Mouse (Mus musculus) forebrain, embryonic 11.5 days (tissue): ENCODE results near the gene Supt4a. TPM values are rescaled to one million over a fixed set of nuclear protein-coding genes. Genes with fewer than 3 reads are reported as not detected.
A peak's percentile ranks its signal among the peaks of the same experiment; 100 is the strongest.

Experiments
- ATAC-seq: fragments of 200-750 bp; cut with Nextera tagmentation; replicated peaks from 2 replicates; pipeline ENCODE4 v1.8.0; 2017; ENCODE audit warnings: moderate TSS enrichment; ENCODE audit not compliant: low FRiP score
- DNase-seq: peaks from one replicate; pipeline ENCODE4 v3.0.0-alpha.2; 2017; ENCODE audit warnings: low spot score
- H3K27ac ChIP-seq: fragments of 300-500 bp; sonication (generic); 2 replicates; pipeline ENCODE4 v1.5.1; 2014; ENCODE audit warnings: low read depth, low read length
- H3K27me3 ChIP-seq: fragments of 300-500 bp; sonication (generic); 2 replicates; pipeline ENCODE4 v1.6.1; 2014; ENCODE audit warnings: mild to moderate bottlenecking, low read length, mixed read lengths; ENCODE audit not compliant: control insufficient read depth, insufficient read depth
- H3K36me3 ChIP-seq: fragments of 300-500 bp; sonication (generic); 2 replicates; pipeline ENCODE4 v1.6.1; 2014; ENCODE audit warnings: mild to moderate bottlenecking, low read length, moderate library complexity, mixed read lengths; ENCODE audit not compliant: control insufficient read depth, insufficient read depth
- H3K4me1 ChIP-seq: fragments of 300-500 bp; sonication (generic); replicated peaks from 2 replicates; pipeline ENCODE4 v1.6.1; 2014; ENCODE audit warnings: low read length, mixed read lengths; ENCODE audit not compliant: control insufficient read depth, insufficient read depth
- H3K4me2 ChIP-seq: fragments of 300-500 bp; sonication (generic); 2 replicates; pipeline ENCODE4 v1.6.1; 2014; ENCODE audit warnings: low read depth, mild to moderate bottlenecking, low read length, moderate library complexity, mixed read lengths; ENCODE audit not compliant: severe bottlenecking
- H3K4me3 ChIP-seq: fragments of 300-500 bp; sonication (generic); 2 replicates; pipeline ENCODE4 v1.5.1; 2014; ENCODE audit warnings: low read depth, low read length
- H3K9ac ChIP-seq: fragments of 300-500 bp; sonication (generic); 2 replicates; pipeline ENCODE4 v1.6.1; 2014; ENCODE audit warnings: low read length
- H3K9me3 ChIP-seq: fragments of 300-500 bp; sonication (generic); 2 replicates; pipeline ENCODE4 v1.6.1; 2016; ENCODE audit warnings: low read length, mixed read lengths; ENCODE audit not compliant: control insufficient read depth
- WGBS: fragments of 180-500 bp; shearing (Covaris S2); extraction: QIAGEN DNeasy Blood & Tissue Kit; methylation state at CpG from one replicate; pipeline ENCODE4 v1.1.7; 2014; 5-methylcytosine and 5-hydroxymethylcytosine counted together
- polyA plus RNA-seq: library from polyadenylated mRNA; unstranded; fragments of >200 nt; fragmentation: Nextera tagmentation; extraction: Ambion mirVana; gene quantifications from 2 replicates; pipeline ENCODE4 v1.2.1, GENCODE M21; 2014

The Supt4a gene
- polyA plus RNA-seq, 1 experiment from 2014 or later, result 132 TPM

GRCm38 (mm10) chr11:87758161-87758911 lies 21.0 kb downstream of the Supt4a start:
- peaks cover 11% of the 10 kb centered on the region for H3K4me1 ChIP-seq
- H3K4me2 ChIP-seq, result no peak overlapping the region
- 81% methylated on average over 7 of the region's 7 CpGs for WGBS
- H3K9ac ChIP-seq, result no peak overlapping the region
- H3K36me3 ChIP-seq, result no peaks in the 10 kb centered on the region
- H3K4me3 ChIP-seq, result no peak overlapping the region
- DNase-seq, result no peak
- H3K27ac ChIP-seq, result no peak overlapping the region
- H3K27me3 ChIP-seq, result peaks cover 33% of the 10 kb centered on the region
- no peak for ATAC-seq
- H3K9me3 ChIP-seq, result no peaks in the 10 kb centered on the region

GRCm38 (mm10) chr11:87758957-87759608 lies 21.7 kb downstream of the Supt4a start:
- ATAC-seq, result no peak
- H3K27ac ChIP-seq, result no peak overlapping the region
- H3K4me2 ChIP-seq, result no peak overlapping the region
- H3K9ac ChIP-seq, result no peak overlapping the region
- no peak overlapping the region for H3K4me3 ChIP-seq
- H3K27me3 ChIP-seq, result peaks cover 37% of the 10 kb centered on the region
- H3K36me3 ChIP-seq, result no peaks in the 10 kb centered on the region
- no peak for DNase-seq
- peaks cover 16% of the 10 kb centered on the region for H3K4me1 ChIP-seq
- WGBS, result 71% methylated on average over 4 of the region's 4 CpGs
- no peaks in the 10 kb centered on the region for H3K9me3 ChIP-seq

- Histone ChIP-seq H3K9ac (no peak overlapping the region), H3K27ac (no peak overlapping the region), H3K4me2 (no peak overlapping the region), H3K36me3 (no peaks in the 10 kb centered on the region), H3K4me1 (peaks cover 18% of the 10 kb centered on the region), H3K27me3 (peaks cover 41% of the 10 kb centered on the region), H3K4me3 (no peak overlapping the region), H3K9me3 (no peaks in the 10 kb centered on the region)
- WGBS, result 5% methylated on average over 3 of the region's 3 CpGs
- no peak for DNase-seq
- ATAC-seq, result no peak
Observed at GRCm38 (mm10) chr11:87759609-87760005, 22.3 kb downstream of the Supt4a start.

GRCm38 (mm10) chr11:87760301-87761081 lies 23.1 kb downstream of the Supt4a start, which contains the start of gene Tspoap1:
Gene Tspoap1 (plus strand): TSS chr11:87760541.
- peaks cover 45% of the 10 kb centered on the region for H3K27me3 ChIP-seq
- peak; percentile 72 for DNase-seq

GRCm38 (mm10) chr11:87761181-87761721 lies 23.9 kb downstream of the Supt4a start:
- Histone ChIP-seq H3K9ac (no peak overlapping the region), H3K9me3 (no peaks in the 10 kb centered on the region), H3K4me3 (peak overlapping the region; percentile 1), H3K4me1 (peaks cover 21% of the 10 kb centered on the region), H3K27ac (no peak overlapping the region), H3K27me3 (peaks cover 47% of the 10 kb centered on the region), H3K4me2 (peak overlapping the region; percentile 60), H3K36me3 (no peaks in the 10 kb centered on the region)
- DNase-seq (no peak), ATAC-seq (no peak)
- WGBS, result 62% methylated on average over 11 of the region's 11 CpGs

More at GRCm38 (mm10) chr11:87760301-87761081, 23.1 kb downstream of the Supt4a start, which contains the start of gene Tspoap1:
- H3K9me3 ChIP-seq, result no peaks in the 10 kb centered on the region
- WGBS, result 6% methylated on average over 22 of the region's 23 CpGs
- no peak within 1 kb of the TSS for H3K27ac ChIP-seq
- H3K4me1 ChIP-seq, result peaks cover 21% of the 10 kb centered on the region
- peak within 1 kb of the TSS; percentile 65 for H3K9ac ChIP-seq
- peak within 1 kb of the TSS; percentile 60 for H3K4me2 ChIP-seq
- H3K36me3 ChIP-seq, result no peaks in the 10 kb centered on the region
- peak; percentile 62 for ATAC-seq
- H3K4me3 ChIP-seq, result peak within 1 kb of the TSS; percentile 32

- DNase-seq, result no peak
- Histone ChIP-seq H3K4me2 (peak overlapping the region; percentile 60), H3K36me3 (no peaks in the 10 kb centered on the region), H3K27ac (no peak overlapping the region), H3K9me3 (no peaks in the 10 kb centered on the region), H3K27me3 (peaks cover 47% of the 10 kb centered on the region), H3K4me3 (peak overlapping the region; percentile 1; the same call in 1 of the 2 replicates), H3K9ac (no peak overlapping the region), H3K4me1 (peaks cover 21% of the 10 kb centered on the region)
- 72% methylated on average over 14 of the region's 14 CpGs for WGBS
- ATAC-seq, result no peak
Observed at GRCm38 (mm10) chr11:87761806-87762701, 24.7 kb downstream of the Supt4a start.

- H3K36me3 ChIP-seq, result no peaks in the 10 kb centered on the region
- DNase-seq, result no peak
Observed at GRCm38 (mm10) chr11:87762702-87763385, 25.5 kb downstream of the Supt4a start.

More at GRCm38 (mm10) chr11:87762702-87763385, 25.5 kb downstream of the Supt4a start:
- Histone ChIP-seq H3K9ac (no peak overlapping the region), H3K4me1 (peaks cover 21% of the 10 kb centered on the region), H3K9me3 (no peaks in the 10 kb centered on the region), H3K27me3 (peaks cover 47% of the 10 kb centered on the region), H3K4me3 (peak overlapping the region; percentile 59), H3K27ac (no peak overlapping the region), H3K4me2 (peak overlapping the region; percentile 100)
- no peak for ATAC-seq
- WGBS, result 44% methylated on average over 12 of the region's 12 CpGs
